Mouse (Mus musculus) heart, postnatal 25 days (tissue): ENCODE data around the gene Pde6b. TPM values are rescaled to one million over a fixed set of nuclear protein-coding genes. Genes with fewer than 3 reads are reported as not detected.

Experiments used
- DNase-seq: peaks from one replicate; pipeline ENCODE4 v3.0.0; 2022; ENCODE audit warnings: low spot score
- intact Hi-C: fragments of 180-260 bp; cut with DNase I; formaldehyde crosslinking; loops from one replicate; pipeline ENCODE4 v1.15.1; 2025
- total RNA-seq, 2 experiments: library from RNA; stranded (reverse); gene quantifications; 2 replicates each; pipeline ENCODE4 v1.2.3; 2021

Pde6b gene
- total RNA-seq, 2 experiments from 2014 or later: not detected

- no peak for DNase-seq
- intact Hi-C loops: loop anchor here (1.0 kb wide), 1 partner anchor 24 kb away; the partner anchor contains the start of gene Atp5k
Observed at GRCm38 (mm10) chr5:108458706-108459105, 70.5 kb downstream of the Pde6b start.

GRCm38 (mm10) chr5:108460461-108460860 is 72.3 kb downstream of the Pde6b start:
- no peak for DNase-seq
- intact Hi-C loops: loop anchor here (10.0 kb wide), 1 partner anchor 196 kb away; the partner anchor contains the start of gene Dr1

- DNase-seq: peak; percentile 96
- intact Hi-C loops: loop anchor here (10.0 kb wide), 1 partner anchor 197 kb away; the partner anchor contains the start of gene Dr1
Observed at GRCm38 (mm10) chr5:108461082-108462065, 73.2 kb downstream of the Pde6b start, which contains the start of gene Pcgf3. Pcgf3 (plus strand) TSS chr5:108461232.

- DNase-seq: no peak
- intact Hi-C loops: loop anchor here (10.0 kb wide), 1 partner anchor 198 kb away; the partner anchor contains the start of gene Dr1
Observed at GRCm38 (mm10) chr5:108462446-108462845, 74.3 kb downstream of the Pde6b start.

- intact Hi-C loops: loop anchor here (10.0 kb wide), 1 partner anchor 201 kb away; the partner anchor contains the start of gene Dr1
- no peak for DNase-seq
Observed at GRCm38 (mm10) chr5:108465131-108465891, 77.1 kb downstream of the Pde6b start.

GRCm38 (mm10) chr5:108466647-108467046 is 78.5 kb downstream of the Pde6b start:
- intact Hi-C loops: loop anchor here (10.0 kb wide), 1 partner anchor 202 kb away; the partner anchor contains the start of gene Dr1
- no peak for DNase-seq

- intact Hi-C loops: loop anchor here (10.0 kb wide), 1 partner anchor 205 kb away; the partner anchor contains the start of gene Dr1
- no peak for DNase-seq
Observed at GRCm38 (mm10) chr5:108469617-108470016, 81.4 kb downstream of the Pde6b start.

GRCm38 (mm10) chr5:108473737-108474136 is 85.5 kb downstream of the Pde6b start:
- intact Hi-C loops: no loop called here
- no peak for DNase-seq

- intact Hi-C loops: no loop called here
Observed at GRCm38 (mm10) chr5:108475977-108476376, 87.8 kb downstream of the Pde6b start.

More at GRCm38 (mm10) chr5:108475977-108476376, 87.8 kb downstream of the Pde6b start:
- no peak for DNase-seq

Other genes with a start within 250 kb of the Pde6b start
- 10 to 100 TPM; 19.2 to 22.4 TPM for gene Dr1, start 119.5 kb upstream of the Pde6b start, total RNA-seq
- 10 to 100 TPM in 1 of 2 experiments, 1 to 10 TPM in 1; 9.0 to 10.7 TPM for gene Pigg, start 75.8 kb upstream of the Pde6b start, total RNA-seq
- under 1 TPM; 0.50 to 0.78 TPM for gene Gm42517, start 20.5 kb upstream of the Pde6b start, total RNA-seq
- 1,000 to 10,000 TPM; 1,102 to 1,112 TPM for gene Atp5k, start 46.1 kb downstream of the Pde6b start, total RNA-seq
- 1 to 10 TPM; 1.2 to 1.6 TPM for gene Mfsd7a, start 60.5 kb downstream of the Pde6b start, total RNA-seq
- gene Pcgf3, start 72.8 kb downstream of the Pde6b start, total RNA-seq: 10 to 100 TPM; 28.8 to 33.9 TPM
- not detected for gene Cplx1, start 161.6 kb downstream of the Pde6b start, total RNA-seq
- gene Gak, start 241.4 kb downstream of the Pde6b start, total RNA-seq: 10 to 100 TPM; 23.0 to 24.1 TPM
- 1 to 10 TPM; 8.1 to 9.6 TPM for gene Tmem175, start 241.4 kb downstream of the Pde6b start, total RNA-seq